Mouse (Mus musculus) B cell, adult 67 days (primary cell): ENCODE measurements around the gene B020011L13Rik. TPM values are rescaled to one million over a fixed set of nuclear protein-coding genes. Genes with fewer than 3 reads are reported as not detected.

Source experiments
- total RNA-seq, 2 experiments: library from RNA; stranded (reverse); gene quantifications; 4 replicates each; pipeline ENCODE4 v1.2.4; 2023

The B020011L13Rik gene
- not detected for total RNA-seq

GRCm38 (mm10) chr1:117780833-117781232 lies at the start of gene B020011L13Rik:
B020011L13Rik (plus strand) TSS chr1:117781133.

GRCm38 (mm10) chr1:117829781-117830180 lies 48.8 kb downstream of the B020011L13Rik start, which contains the start of gene Gm28360:
Gm28360 (plus strand) TSS chr1:117830081.

Other genes with a start within 250 kb of the B020011L13Rik start
- not detected for gene Gm28363, start 84.0 kb upstream of the B020011L13Rik start, total RNA-seq
- gene Gm28360, start 48.9 kb downstream of the B020011L13Rik start, total RNA-seq = not detected
- gene Gm28168, start 146.9 kb downstream of the B020011L13Rik start, total RNA-seq = not detected
- not detected for gene Gm7145, start 184.8 kb downstream of the B020011L13Rik start, total RNA-seq